Mouse (Mus musculus): ENCODE data around the gene Fetub. TPM values are rescaled to one million over a fixed set of nuclear protein-coding genes. Genes with fewer than 3 reads are reported as not detected.
A peak's percentile ranks its signal among the peaks of the same experiment; 100 is the strongest.

Gene Fetub
- polyA plus RNA-seq, 1 experiment from 2014 or later: not detected

- no peaks in the 10 kb centered on the region for H3K27me3 ChIP-seq (ENCODE audit: control insufficient read depth, insufficient read depth, low read depth, low read length)
- no peaks in the 10 kb centered on the region for H3K9me3 ChIP-seq (ENCODE audit: control insufficient read depth, low read length)
- no peak overlapping the region for H3K9ac ChIP-seq (ENCODE audit: low read length)
- no peaks in the 10 kb centered on the region for H3K36me3 ChIP-seq (ENCODE audit: control insufficient read depth, insufficient read depth, low read length)
- no peak for ATAC-seq (ENCODE audit: low read depth)
- H3K4me2 ChIP-seq (ENCODE audit: low read depth, low read length): no peak overlapping the region
- H3K4me3 ChIP-seq (ENCODE audit: low read length): no peak overlapping the region
- H3K4me1 ChIP-seq (replicated peaks; ENCODE audit: control insufficient read depth, insufficient read depth, low read length): no peaks in the 10 kb centered on the region
- H3K27ac ChIP-seq (ENCODE audit: low read length): no peak overlapping the region
- WGBS: 44% methylated on average over 5 of the region's 5 CpGs
These were observed 18.8 kb upstream of the Fetub start for GRCm38 (mm10) chr16:22899346-22899745.

- 58% methylated on average over 10 of the region's 10 CpGs for WGBS
- Histone ChIP-seq H3K4me3 (ENCODE audit: low read length) (no peak overlapping the region), H3K27me3 (ENCODE audit: control insufficient read depth, insufficient read depth, low read depth, low read length) (no peaks in the 10 kb centered on the region), H3K36me3 (ENCODE audit: control insufficient read depth, insufficient read depth, low read length) (no peaks in the 10 kb centered on the region), H3K4me2 (ENCODE audit: low read depth, low read length) (no peak overlapping the region), H3K9ac (ENCODE audit: low read length) (no peak overlapping the region), H3K27ac (ENCODE audit: low read length) (no peak overlapping the region), H3K4me1 (replicated peaks; ENCODE audit: control insufficient read depth, insufficient read depth, low read length) (no peaks in the 10 kb centered on the region), H3K9me3 (ENCODE audit: control insufficient read depth, low read length) (no peaks in the 10 kb centered on the region)
- no peak for ATAC-seq (ENCODE audit: low read depth)
These were observed 18.1 kb upstream of the Fetub start for GRCm38 (mm10) chr16:22899866-22900570.

- H3K9ac ChIP-seq (ENCODE audit: low read length): no peak overlapping the region
- no peaks in the 10 kb centered on the region for H3K9me3 ChIP-seq (ENCODE audit: control insufficient read depth, low read length)
- H3K4me3 ChIP-seq (ENCODE audit: low read length): no peak overlapping the region
- no peaks in the 10 kb centered on the region for H3K4me1 ChIP-seq (replicated peaks; ENCODE audit: control insufficient read depth, insufficient read depth, low read length)
- 42% methylated on average over 3 of the region's 3 CpGs for WGBS
- H3K27ac ChIP-seq (ENCODE audit: low read length): no peak overlapping the region
- H3K36me3 ChIP-seq (ENCODE audit: control insufficient read depth, insufficient read depth, low read length): no peaks in the 10 kb centered on the region
- H3K27me3 ChIP-seq (ENCODE audit: control insufficient read depth, insufficient read depth, low read depth, low read length): no peaks in the 10 kb centered on the region
- H3K4me2 ChIP-seq (ENCODE audit: low read depth, low read length): no peak overlapping the region
- ATAC-seq (ENCODE audit: low read depth): no peak
These were observed 16.8 kb upstream of the Fetub start for GRCm38 (mm10) chr16:22901326-22901725.

GRCm38 (mm10) chr16:22909290-22909689 is 8.8 kb upstream of the Fetub start:
- H3K36me3 ChIP-seq (ENCODE audit: control insufficient read depth, insufficient read depth, low read length): no peaks in the 10 kb centered on the region
- 83% methylated on average over 6 of the region's 6 CpGs for WGBS
- no peak overlapping the region for H3K4me3 ChIP-seq (ENCODE audit: low read length)
- H3K9me3 ChIP-seq (ENCODE audit: control insufficient read depth, low read length): no peaks in the 10 kb centered on the region
- H3K4me2 ChIP-seq (ENCODE audit: low read depth, low read length): no peak overlapping the region
- H3K27ac ChIP-seq (ENCODE audit: low read length): no peak overlapping the region
- ATAC-seq (ENCODE audit: low read depth): no peak
- no peaks in the 10 kb centered on the region for H3K4me1 ChIP-seq (replicated peaks; ENCODE audit: control insufficient read depth, insufficient read depth, low read length)
- H3K9ac ChIP-seq (ENCODE audit: low read length): no peak overlapping the region
- no peaks in the 10 kb centered on the region for H3K27me3 ChIP-seq (ENCODE audit: control insufficient read depth, insufficient read depth, low read depth, low read length)

- Histone ChIP-seq H3K27me3 (ENCODE audit: control insufficient read depth, insufficient read depth, low read depth, low read length) (no peaks in the 10 kb centered on the region), H3K9me3 (ENCODE audit: control insufficient read depth, low read length) (no peaks in the 10 kb centered on the region), H3K4me3 (ENCODE audit: low read length) (no peak overlapping the region), H3K4me2 (ENCODE audit: low read depth, low read length) (no peak overlapping the region), H3K4me1 (replicated peaks; ENCODE audit: control insufficient read depth, insufficient read depth, low read length) (no peaks in the 10 kb centered on the region), H3K27ac (ENCODE audit: low read length) (no peak overlapping the region), H3K36me3 (ENCODE audit: control insufficient read depth, insufficient read depth, low read length) (no peaks in the 10 kb centered on the region), H3K9ac (ENCODE audit: low read length) (no peak overlapping the region)
- ATAC-seq (ENCODE audit: low read depth): no peak
- 72% methylated on average over 3 of the region's 3 CpGs for WGBS
These were observed 6.1 kb upstream of the Fetub start for GRCm38 (mm10) chr16:22911986-22912385.

- Histone ChIP-seq H3K9ac (ENCODE audit: low read length) (no peak overlapping the region), H3K36me3 (ENCODE audit: control insufficient read depth, insufficient read depth, low read length) (no peaks in the 10 kb centered on the region), H3K4me2 (ENCODE audit: low read depth, low read length) (no peak overlapping the region), H3K4me1 (replicated peaks; ENCODE audit: control insufficient read depth, insufficient read depth, low read length) (no peaks in the 10 kb centered on the region), H3K27ac (ENCODE audit: low read length) (no peak overlapping the region), H3K4me3 (ENCODE audit: low read length) (no peak overlapping the region), H3K9me3 (ENCODE audit: control insufficient read depth, low read length) (no peaks in the 10 kb centered on the region), H3K27me3 (ENCODE audit: control insufficient read depth, insufficient read depth, low read depth, low read length) (no peaks in the 10 kb centered on the region)
- ATAC-seq (ENCODE audit: low read depth): no peak
- 60% methylated on average over 6 of the region's 6 CpGs for WGBS
These were observed 5.2 kb upstream of the Fetub start for GRCm38 (mm10) chr16:22912886-22913285.

- H3K4me2 ChIP-seq (ENCODE audit: low read depth, low read length): no peak overlapping the region
- ATAC-seq (ENCODE audit: low read depth): no peak
- no peak overlapping the region for H3K4me3 ChIP-seq (ENCODE audit: low read length)
- H3K4me1 ChIP-seq (replicated peaks; ENCODE audit: control insufficient read depth, insufficient read depth, low read length): no peaks in the 10 kb centered on the region
- no peaks in the 10 kb centered on the region for H3K27me3 ChIP-seq (ENCODE audit: control insufficient read depth, insufficient read depth, low read depth, low read length)
- no peak overlapping the region for H3K27ac ChIP-seq (ENCODE audit: low read length)
- H3K36me3 ChIP-seq (ENCODE audit: control insufficient read depth, insufficient read depth, low read length): no peaks in the 10 kb centered on the region
- no peaks in the 10 kb centered on the region for H3K9me3 ChIP-seq (ENCODE audit: control insufficient read depth, low read length)
- H3K9ac ChIP-seq (ENCODE audit: low read length): no peak overlapping the region
These were observed 3.9 kb upstream of the Fetub start for GRCm38 (mm10) chr16:22914276-22914675.

GRCm38 (mm10) chr16:22918664-22919312 is 654 bp downstream of the Fetub start:
- Histone ChIP-seq H3K27me3 (ENCODE audit: control insufficient read depth, insufficient read depth, low read depth, low read length) (no peaks in the 10 kb centered on the region), H3K27ac (ENCODE audit: low read length) (no peak overlapping the region), H3K4me2 (ENCODE audit: low read depth, low read length) (no peak overlapping the region), H3K36me3 (ENCODE audit: control insufficient read depth, insufficient read depth, low read length) (no peaks in the 10 kb centered on the region), H3K4me3 (ENCODE audit: low read length) (no peak overlapping the region), H3K4me1 (replicated peaks; ENCODE audit: control insufficient read depth, insufficient read depth, low read length) (no peaks in the 10 kb centered on the region), H3K9ac (ENCODE audit: low read length) (no peak overlapping the region), H3K9me3 (ENCODE audit: control insufficient read depth, low read length) (no peaks in the 10 kb centered on the region)
- ATAC-seq (ENCODE audit: low read depth): no peak
- 71% methylated on average over 15 of the region's 15 CpGs for WGBS

- Histone ChIP-seq H3K36me3 (ENCODE audit: control insufficient read depth, insufficient read depth, low read length) (no peaks in the 10 kb centered on the region), H3K4me3 (ENCODE audit: low read length) (no peak overlapping the region), H3K4me1 (replicated peaks; ENCODE audit: control insufficient read depth, insufficient read depth, low read length) (no peaks in the 10 kb centered on the region), H3K9me3 (ENCODE audit: control insufficient read depth, low read length) (no peaks in the 10 kb centered on the region), H3K27ac (ENCODE audit: low read length) (no peak overlapping the region), H3K27me3 (ENCODE audit: control insufficient read depth, insufficient read depth, low read depth, low read length) (no peaks in the 10 kb centered on the region), H3K4me2 (ENCODE audit: low read depth, low read length) (no peak overlapping the region), H3K9ac (ENCODE audit: low read length) (no peak overlapping the region)
- peak; percentile 60; the same call in 1 of the 2 replicates for ATAC-seq (ENCODE audit: low read depth)
- WGBS: 39% methylated on average over 18 of the region's 18 CpGs
These were observed 2.1 kb downstream of the Fetub start for GRCm38 (mm10) chr16:22919971-22920854.

All from lung, embryonic 16.5 days (tissue).